In the genomic region with DNA sequence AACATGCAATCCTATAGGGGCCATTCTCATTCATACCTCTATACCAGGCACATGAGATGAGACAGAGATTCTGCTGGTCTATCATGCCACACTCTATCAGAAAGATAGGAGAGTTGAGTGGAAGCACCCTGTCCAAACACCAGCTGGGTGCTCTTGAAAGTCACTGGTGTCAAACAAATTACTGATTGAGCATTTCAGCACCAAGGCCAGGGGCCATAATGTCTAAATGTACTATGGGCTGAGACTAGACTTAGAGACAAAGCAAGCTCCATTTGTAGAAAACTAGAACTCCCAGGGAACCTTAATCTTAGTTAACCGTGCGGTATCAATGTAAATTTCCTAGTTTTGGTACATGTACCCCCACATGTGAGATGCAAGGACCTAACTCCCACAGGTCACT, we compare ENCODE assay signal across 14 mouse cellular contexts.
DNase-seq lines count a peak whose midpoint lies in the region; ATAC-seq lines count a peak whose summit lies in the region.
"Had no signal": no experiment of that assay in that cellular context is flagged by ENCODE, and none has a peak within 500 bp of the region (broad histone marks: within the 10 kb centered on the region; RNA-seq: fewer than 3 reads in every experiment).

No protein-coding gene starts in this region.

- H3K27ac ChIP-seq in embryonic facial prominence, embryonic 10.5 days (replicated peaks): no peak overlapping the region
- no peak overlapping the region for H3K27ac ChIP-seq in neural tube, embryonic 11.5 days (ENCODE audit: low read depth, low read length)
- H3K27ac ChIP-seq: limb, embryonic 15.5 days; midbrain, embryonic 10.5 days had no signal

- WGBS in embryonic facial prominence, embryonic 10.5 days: 89% methylated on average over 2 of the region's 2 CpGs
- WGBS in neural tube, embryonic 11.5 days: 96% methylated on average over 2 of the region's 2 CpGs

- peaks cover 12% of the 10 kb centered on the region for H3K4me1 ChIP-seq in embryonic facial prominence, embryonic 10.5 days
- peaks cover 3% of the 10 kb centered on the region; the same call in 1 of the 2 replicates for H3K4me1 ChIP-seq in neural tube, embryonic 11.5 days (ENCODE audit: control insufficient read depth, insufficient read depth, low read length)
- H3K4me1 ChIP-seq: limb, embryonic 15.5 days had no signal

- ATAC-seq in neural tube, embryonic 11.5 days (ENCODE audit: insufficient read depth, low FRiP score, low TSS enrichment): no peak
- ATAC-seq: forebrain, embryonic 14.5 days; intestine, postnatal 0 days had no signal

- H3K36me3 ChIP-seq in embryonic facial prominence, embryonic 10.5 days (replicated peaks): no peaks in the 10 kb centered on the region
- H3K36me3 ChIP-seq in neural tube, embryonic 11.5 days (ENCODE audit: control insufficient read depth, insufficient read depth, low read length): no peaks in the 10 kb centered on the region
- H3K36me3 ChIP-seq: limb, embryonic 15.5 days; midbrain, embryonic 10.5 days had no signal

- intact Hi-C loops in heart, postnatal 14 days (cut with DNase I): no loop called here

- no peak overlapping the region for H3K4me2 ChIP-seq in neural tube, embryonic 11.5 days (ENCODE audit: low read depth)
- H3K4me2 ChIP-seq: limb, embryonic 15.5 days had no signal

- no peak overlapping the region for H3K4me3 ChIP-seq in embryonic facial prominence, embryonic 10.5 days
- no peak overlapping the region for H3K4me3 ChIP-seq in neural tube, embryonic 11.5 days (ENCODE audit: low read depth, low read length)
- H3K4me3 ChIP-seq: limb, embryonic 15.5 days; midbrain, embryonic 10.5 days; myocyte had no signal

- H3K27me3 ChIP-seq in embryonic facial prominence, embryonic 10.5 days (replicated peaks; ENCODE audit: low read depth, poor library complexity, severe bottlenecking): no peaks in the 10 kb centered on the region
- no peaks in the 10 kb centered on the region for H3K27me3 ChIP-seq in neural tube, embryonic 11.5 days (ENCODE audit: control insufficient read depth, insufficient read depth, low read length)
- H3K27me3 ChIP-seq: limb, embryonic 15.5 days had no signal

- H3K9me3 ChIP-seq in embryonic facial prominence, embryonic 10.5 days: no peaks in the 10 kb centered on the region
- no peaks in the 10 kb centered on the region for H3K9me3 ChIP-seq in neural tube, embryonic 11.5 days (ENCODE audit: control insufficient read depth, low read length)
- H3K9me3 ChIP-seq: limb, embryonic 15.5 days; midbrain, embryonic 10.5 days had no signal

- H3K9ac ChIP-seq in neural tube, embryonic 11.5 days (ENCODE audit: low read length): no peak overlapping the region
- H3K9ac ChIP-seq: limb, embryonic 15.5 days had no signal

- peak; percentile 12 to 36 for DNase-seq in heart, postnatal 14 days
- no peak for DNase-seq in heart, adult 11 months
- peak; percentile 21 for DNase-seq in lung, postnatal 10 days
- no peak for DNase-seq in lung, postnatal 4 days
- peak; percentile 47 for DNase-seq in embryonic facial prominence, embryonic 10.5 days (ENCODE audit: low spot score)
- peak; percentile 38 for DNase-seq in neural tube, embryonic 11.5 days (ENCODE audit: low spot score)
- DNase-seq in gastrocnemius, postnatal 10 days: no peak
- no peak for DNase-seq in gastrocnemius, postnatal 4 days (ENCODE audit: low spot score in 2 of 2)
- DNase-seq: cerebellum, adult 9-10 months had no signal

Comparison
In these comparisons a context has a peak if more than half of its experiments do, and no peak if none do; other contexts are left out.
1. DNase-seq: peak in heart, postnatal 14 days (2 of 2), lung, postnatal 10 days (single experiment), embryonic facial prominence, embryonic 10.5 days (single experiment) and neural tube, embryonic 11.5 days (single experiment); none in heart, adult 11 months (single experiment), lung, postnatal 4 days (0 of 2), gastrocnemius, postnatal 10 days (single experiment) and gastrocnemius, postnatal 4 days (0 of 2).